ENCODE assay signal across 10 mouse cellular contexts in the genomic region with DNA sequence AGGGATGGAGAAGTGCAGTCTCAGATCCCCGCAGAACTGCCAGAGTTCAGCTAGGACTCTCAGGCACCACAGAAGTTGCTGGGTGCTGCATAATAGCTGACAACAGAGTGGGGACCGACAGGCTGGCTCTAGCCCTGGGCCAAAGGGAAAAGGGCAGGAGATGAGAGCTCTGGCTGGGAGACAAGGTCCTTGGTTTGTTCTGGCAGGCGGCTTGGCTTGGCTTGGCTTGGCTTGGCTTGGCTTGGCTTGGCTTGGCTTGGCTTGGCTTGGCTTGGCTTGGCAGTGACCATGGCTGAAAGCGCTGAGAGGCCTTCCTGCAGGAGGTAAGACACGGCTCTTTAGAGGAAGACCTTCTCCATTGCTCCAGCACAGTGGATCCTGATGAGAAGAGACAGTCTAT.
DNase-seq lines count a peak whose midpoint lies in the region; ATAC-seq and TF ChIP-seq lines count a peak whose summit lies in the region.
"Had no signal": no experiment of that assay in that cellular context is flagged by ENCODE, and none has a peak within 500 bp of the region (broad histone marks: within the 10 kb centered on the region; RNA-seq: fewer than 3 reads in every experiment).

No protein-coding gene starts in this region.

- peak; percentile 5 for DNase-seq in kidney, adult 11 months
- DNase-seq in adrenal gland, postnatal 36 days, result peak; percentile 40 to 49
- DNase-seq in cerebellum, postnatal 14 days, result peak; percentile 84 to 89
- DNase-seq in layer of hippocampus, postnatal 14 days (ENCODE audit: low spot score in 2 of 2), result peak; percentile 32 to 57
- no peak for DNase-seq in stomach, postnatal 0 days (ENCODE audit: low spot score)
- DNase-seq in midbrain, postnatal 0 days (ENCODE audit: low spot score), result no peak

- WGBS in kidney, embryonic 14.5 days, result 87% methylated on average over 5 of the region's 5 CpGs
- 86% methylated on average over 5 of the region's 5 CpGs for WGBS in stomach, postnatal 0 days
- 89% methylated on average over 5 of the region's 5 CpGs for whole genome bisulfite sequencing in midbrain, postnatal 0 days
- 91% methylated on average over 5 of the region's 5 CpGs for WGBS in forebrain, embryonic 16.5 days

- ATAC-seq in kidney, embryonic 14.5 days (ENCODE audit: low FRiP score, low TSS enrichment), result no peak
- ATAC-seq in stomach, postnatal 0 days (ENCODE audit: low FRiP score, low TSS enrichment), result no peak
- no peak for ATAC-seq in midbrain, postnatal 0 days (ENCODE audit: low FRiP score)
- ATAC-seq in forebrain, embryonic 16.5 days, result no peak

- H3K4me1 ChIP-seq in kidney, embryonic 14.5 days (ENCODE audit: control insufficient read depth, insufficient read depth, low read length), result no peaks in the 10 kb centered on the region
- H3K4me1 ChIP-seq in stomach, postnatal 0 days (replicated peaks; ENCODE audit: control insufficient read depth, insufficient read depth), result no peaks in the 10 kb centered on the region
- no peaks in the 10 kb centered on the region for H3K4me1 ChIP-seq in midbrain, postnatal 0 days (ENCODE audit: insufficient read depth, low read length)
- no peaks in the 10 kb centered on the region for H3K4me1 ChIP-seq in forebrain, embryonic 16.5 days (replicated peaks; ENCODE audit: control insufficient read depth, insufficient read depth, low read length)
- H3K4me1 ChIP-seq: limb, embryonic 12.5 days; neural tube, embryonic 12.5 days had no signal

- no peak overlapping the region for H3K4me3 ChIP-seq in kidney, embryonic 14.5 days (ENCODE audit: low read length)
- H3K4me3 ChIP-seq in stomach, postnatal 0 days (ENCODE audit: low read depth, low read length), result no peak overlapping the region
- no peak overlapping the region for H3K4me3 ChIP-seq in midbrain, postnatal 0 days (ENCODE audit: low read depth, low read length)
- H3K4me3 ChIP-seq in forebrain, embryonic 16.5 days (replicated peaks; ENCODE audit: low read length), result no peak overlapping the region
- H3K4me3 ChIP-seq: limb, embryonic 12.5 days; neural tube, embryonic 12.5 days had no signal

- H3K9ac ChIP-seq in kidney, embryonic 14.5 days (ENCODE audit: low read depth, low read length), result no peak overlapping the region
- no peak overlapping the region for H3K9ac ChIP-seq in stomach, postnatal 0 days (ENCODE audit: low read length)
- no peak overlapping the region for H3K9ac ChIP-seq in midbrain, postnatal 0 days (replicated peaks; ENCODE audit: low read length, poor library complexity, severe bottlenecking)
- no peak overlapping the region for H3K9ac ChIP-seq in forebrain, embryonic 16.5 days (replicated peaks; ENCODE audit: low read depth, low read length)
- H3K9ac ChIP-seq: limb, embryonic 12.5 days; neural tube, embryonic 12.5 days had no signal

- TF ChIP-seq EP300 in stomach, postnatal 0 days (optimal IDR thresholded peaks at IDR 0.05), result no peak

- H3K27ac ChIP-seq in kidney, embryonic 14.5 days (ENCODE audit: low read depth, low read length), result no peak overlapping the region
- H3K27ac ChIP-seq in stomach, postnatal 0 days (replicated peaks), result no peak overlapping the region
- H3K27ac ChIP-seq in midbrain, postnatal 0 days (ENCODE audit: low read depth, low read length), result no peak overlapping the region
- no peak overlapping the region for H3K27ac ChIP-seq in forebrain, embryonic 16.5 days (ENCODE audit: low read length)
- H3K27ac ChIP-seq: limb, embryonic 12.5 days; neural tube, embryonic 12.5 days had no signal

- no peak for TF ChIP-seq CTCF in stomach, postnatal 0 days (IDR thresholded peaks at IDR 0.05; ENCODE audit: low read depth)
- TF ChIP-seq CTCF in midbrain, postnatal 0 days (IDR thresholded peaks at IDR 0.05), result no peak

- H3K4me2 ChIP-seq in kidney, embryonic 14.5 days (replicated peaks; ENCODE audit: low read depth, low read length), result no peak overlapping the region
- H3K4me2 ChIP-seq in stomach, postnatal 0 days (replicated peaks; ENCODE audit: low read depth), result no peak overlapping the region
- H3K4me2 ChIP-seq in midbrain, postnatal 0 days (ENCODE audit: low read depth, low read length, poor library complexity, severe bottlenecking), result no peak overlapping the region
- H3K4me2 ChIP-seq in forebrain, embryonic 16.5 days (ENCODE audit: low read length), result no peak overlapping the region
- H3K4me2 ChIP-seq: limb, embryonic 12.5 days; neural tube, embryonic 12.5 days had no signal

- no peaks in the 10 kb centered on the region for H3K27me3 ChIP-seq in kidney, embryonic 14.5 days (ENCODE audit: control insufficient read depth, insufficient read depth, low read length)
- H3K27me3 ChIP-seq in stomach, postnatal 0 days (ENCODE audit: control insufficient read depth, insufficient read depth, low read length), result no peaks in the 10 kb centered on the region
- H3K27me3 ChIP-seq in midbrain, postnatal 0 days (ENCODE audit: insufficient read depth, low read length), result no peaks in the 10 kb centered on the region
- H3K27me3 ChIP-seq in forebrain, embryonic 16.5 days (replicated peaks; ENCODE audit: control insufficient read depth, insufficient read depth, low read length), result no peaks in the 10 kb centered on the region
- H3K27me3 ChIP-seq: limb, embryonic 12.5 days; neural tube, embryonic 12.5 days had no signal

- no peaks in the 10 kb centered on the region for H3K9me3 ChIP-seq in kidney, embryonic 14.5 days (ENCODE audit: control insufficient read depth, low read length)
- H3K9me3 ChIP-seq in stomach, postnatal 0 days (ENCODE audit: control insufficient read depth, low read length), result no peaks in the 10 kb centered on the region
- H3K9me3 ChIP-seq in midbrain, postnatal 0 days (ENCODE audit: low read length), result no peaks in the 10 kb centered on the region
- H3K9me3 ChIP-seq in forebrain, embryonic 16.5 days (ENCODE audit: control insufficient read depth, low read length), result no peaks in the 10 kb centered on the region
- H3K9me3 ChIP-seq: limb, embryonic 12.5 days; neural tube, embryonic 12.5 days had no signal

- no peaks in the 10 kb centered on the region for H3K36me3 ChIP-seq in kidney, embryonic 14.5 days (ENCODE audit: control insufficient read depth, insufficient read depth, low read length)
- H3K36me3 ChIP-seq in stomach, postnatal 0 days (ENCODE audit: control insufficient read depth, insufficient read depth, low read length), result no peaks in the 10 kb centered on the region
- H3K36me3 ChIP-seq in midbrain, postnatal 0 days (ENCODE audit: insufficient read depth, low read length), result no peaks in the 10 kb centered on the region
- H3K36me3 ChIP-seq in forebrain, embryonic 16.5 days (ENCODE audit: control insufficient read depth, insufficient read depth), result no peaks in the 10 kb centered on the region
- H3K36me3 ChIP-seq: limb, embryonic 12.5 days; neural tube, embryonic 12.5 days had no signal

Comparison
In these comparisons a context has a peak if more than half of its experiments do, and no peak if none do; other contexts are left out.
1. DNase-seq: peak in kidney, adult 11 months (single experiment), adrenal gland, postnatal 36 days (2 of 2), cerebellum, postnatal 14 days (2 of 2) and layer of hippocampus, postnatal 14 days (2 of 2); none in stomach, postnatal 0 days (single experiment) and midbrain, postnatal 0 days (single experiment).